Mouse (Mus musculus) stomach, postnatal 0 days (tissue): ENCODE results near the gene Tcf7l1.

Experiments
- CTCF ChIP-seq: IDR thresholded peaks from 2 replicates; pipeline ENCODE4 v1.5.1; 2016; ENCODE audit warnings: antibody characterized with exemption, low read depth, mild to moderate bottlenecking, moderate library complexity
- EP300 ChIP-seq: optimal IDR thresholded peaks from 2 replicates; pipeline ENCODE3; 2016; ENCODE audit warnings: antibody characterized with exemption

DNA sequence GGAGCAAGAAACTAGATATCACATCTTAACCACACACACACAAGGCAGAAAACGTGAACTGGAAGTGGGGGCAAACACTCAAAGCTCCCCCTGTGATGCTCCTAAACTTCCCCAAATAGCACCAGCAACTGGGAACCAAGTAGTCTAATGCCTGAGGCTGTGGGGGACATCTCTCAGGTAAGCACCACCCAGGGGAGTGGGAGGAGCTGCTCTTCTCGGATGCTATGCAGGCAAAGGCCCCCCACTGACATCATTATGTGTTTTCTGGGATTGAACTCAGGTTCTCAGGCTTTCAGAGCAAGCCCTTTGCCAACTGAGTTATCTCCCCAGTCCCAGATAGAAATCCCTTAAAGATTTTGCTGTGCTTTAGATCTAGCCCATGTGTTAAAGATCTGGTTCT is 11.6 kb upstream of the Tcf7l1 start:
- no peak for TF ChIP-seq CTCF
- TF ChIP-seq EP300, result no peak
